Mouse (Mus musculus) adrenal gland, postnatal 4 days (tissue): ENCODE results near the gene Ginm1. TPM values are rescaled to one million over a fixed set of nuclear protein-coding genes. Genes with fewer than 3 reads are reported as not detected.

Source experiments
- DNase-seq, 2 experiments: peaks; one replicate each; pipeline ENCODE4 v3.0.0; 2021 to 2022; ENCODE audit warnings: low spot score in 2 of 2, mixed read lengths in 2 of 2
- microRNA-seq: library from miRNA; unstranded; fragments of <30 nt; microRNA quantifications from one replicate; pipeline ENCODE4 v1.2.0, GENCODE M21; 2021
- total RNA-seq, 2 experiments: library from RNA; stranded (reverse); gene quantifications; 2 replicates each; pipeline ENCODE4 v1.2.3; 2021

The Ginm1 gene
- total RNA-seq, 2 experiments from 2014 or later: 148 to 160 TPM

DNA sequence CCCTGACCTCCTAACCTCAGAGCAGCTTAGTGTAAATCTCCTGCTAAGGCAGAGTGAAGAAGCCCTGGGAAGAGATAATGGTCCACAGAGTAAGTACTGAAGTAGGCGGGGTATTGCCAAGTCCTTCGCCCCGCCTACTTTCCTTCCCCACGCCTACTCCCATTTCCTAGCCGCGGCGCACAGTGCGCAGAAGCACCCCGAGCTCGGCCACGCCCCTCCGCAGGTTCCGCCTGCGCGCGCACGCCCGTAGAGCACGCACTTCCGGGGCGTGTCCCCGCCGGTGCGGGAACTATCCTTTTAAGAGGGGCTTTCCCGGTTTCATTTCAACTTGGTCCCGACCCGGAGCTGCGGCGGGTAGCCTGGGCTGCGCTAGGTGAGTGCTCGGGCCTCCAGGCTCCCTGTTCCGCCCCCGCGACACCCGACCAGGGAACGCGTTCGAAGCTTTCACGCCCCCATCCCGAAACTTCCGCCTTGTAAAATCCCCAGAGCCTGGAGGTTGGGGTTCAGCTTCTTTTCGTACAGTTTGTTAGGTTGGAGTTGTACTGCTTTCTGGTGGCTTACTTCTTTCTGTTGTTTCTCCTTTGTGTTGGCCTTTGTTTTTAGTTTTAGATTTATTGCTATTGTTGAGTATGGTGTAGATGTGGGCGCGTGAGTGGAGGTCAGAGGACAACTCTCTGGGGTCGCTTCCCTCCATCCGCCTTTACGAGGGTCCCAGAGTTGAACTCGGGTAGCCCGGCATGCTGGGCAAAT lies 66.7 kb downstream of the Ginm1 start, which contains the start of gene Katna1:
Gene Katna1 (plus strand): TSS at position 250 of the 750 bp plus-strand sequence.
- DNase-seq: peak; percentile 86 to 87

Small RNA genes lying within 50 kb of the gene (microRNA-seq; reads per million reads assigned to microRNA genes)
- gene Mir5104: not detected

Other genes starting within 250 kb of the Ginm1 start
- gene Lrp11, start 203.0 kb downstream of the Ginm1 start, total RNA-seq: 10 to 100 TPM; 20.9 to 23.9 TPM
- gene Nup43, start 125.3 kb downstream of the Ginm1 start, total RNA-seq: 10 to 100 TPM; 16.2 to 16.3 TPM
- 10 to 100 TPM; 84.7 to 89.2 TPM for gene Pcmt1, start 111.7 kb downstream of the Ginm1 start, total RNA-seq
- 10 to 100 TPM; 63.5 to 65.9 TPM for gene Lats1, start 111.6 kb downstream of the Ginm1 start, total RNA-seq
- 10 to 100 TPM; 34.0 to 39.2 TPM for gene Katna1, start 66.8 kb downstream of the Ginm1 start, total RNA-seq
- 10 to 100 TPM; 32.1 TPM for gene Ppil4, start 67 bp upstream of the Ginm1 start, total RNA-seq
- under 1 TPM; 0.25 to 0.42 TPM for gene Zc3h12d, start 39.6 kb upstream of the Ginm1 start, total RNA-seq
- gene Tab2, start 163.4 kb upstream of the Ginm1 start, total RNA-seq: 10 to 100 TPM; 81.0 to 85.8 TPM